ENCODE assay signal across 9 mouse cellular contexts in genomic region chr2:135562140-135562890, GRCm38 (mm10).
A peak's percentile ranks its signal among the peaks of the same experiment; 100 is the strongest.
DNase-seq lines count a peak whose midpoint lies in the region; ATAC-seq and TF ChIP-seq lines count a peak whose summit lies in the region.
"Had no signal": no experiment of that assay in that cellular context is flagged by ENCODE, and none has a peak within 500 bp of the region (broad histone marks: within the 10 kb centered on the region; RNA-seq: fewer than 3 reads in every experiment).

No protein-coding gene starts in this region.

- TF ChIP-seq CTCF in intestine, postnatal 0 days (IDR thresholded peaks at IDR 0.05; ENCODE audit: low read depth), result no peak
- no peak for TF ChIP-seq CTCF in gastrocnemius, adult 2 months (IDR thresholded peaks at IDR 0.05)

- no peaks in the 10 kb centered on the region for H3K4me1 ChIP-seq in intestine, embryonic 15.5 days (replicated peaks)
- no peaks in the 10 kb centered on the region for H3K4me1 ChIP-seq in intestine, postnatal 0 days (replicated peaks; ENCODE audit: control insufficient read depth, insufficient read depth, low read length)
- H3K4me1 ChIP-seq: neural tube, embryonic 13.5 days had no signal

- no peak overlapping the region for H3K9ac ChIP-seq in intestine, embryonic 15.5 days
- no peak overlapping the region for H3K9ac ChIP-seq in intestine, postnatal 0 days (ENCODE audit: low read depth, low read length)
- H3K9ac ChIP-seq: neural tube, embryonic 13.5 days had no signal

- H3K27me3 ChIP-seq in intestine, embryonic 15.5 days (replicated peaks), result no peaks in the 10 kb centered on the region
- no peaks in the 10 kb centered on the region for H3K27me3 ChIP-seq in intestine, postnatal 0 days (replicated peaks; ENCODE audit: control insufficient read depth, insufficient read depth, low read length)
- H3K27me3 ChIP-seq: neural tube, embryonic 13.5 days had no signal

- peak; percentile 66; the same call in 1 of the 2 replicates for ATAC-seq in intestine, embryonic 15.5 days
- no peak for ATAC-seq in intestine, postnatal 0 days

- 49% methylated on average over 10 of the region's 10 CpGs for WGBS in intestine, embryonic 15.5 days
- WGBS in intestine, postnatal 0 days, result 56% methylated on average over 10 of the region's 10 CpGs

- H3K27ac ChIP-seq in intestine, embryonic 15.5 days, result no peak overlapping the region
- no peak overlapping the region for H3K27ac ChIP-seq in intestine, postnatal 0 days (ENCODE audit: low read depth, low read length)
- H3K27ac ChIP-seq in gastrocnemius, adult 2 months, result peak overlapping the region; percentile 82
- H3K27ac ChIP-seq: neural tube, embryonic 13.5 days had no signal

- DNase-seq in adrenal gland, postnatal 14 days, result peak; percentile 87
- peak; percentile 85 for DNase-seq in gastrocnemius, adult 2 months
- peak; percentile 14 to 31 for DNase-seq in layer of hippocampus, adult 8-10 months (ENCODE audit: low spot score in 2 of 2)
- DNase-seq in lung, postnatal 14 days, result peak; percentile 79
- DNase-seq in c-Kit-positive CD71-positive TER-119-positive erythroid progenitor cells, embryonic 14.5 days (ENCODE audit: low spot score), result no peak
- DNase-seq in thymus, postnatal 10 days (ENCODE audit: low spot score in 2 of 2), result no peak

- intact Hi-C loops in gastrocnemius, adult 2 months (cut with DNase I), result loop anchor here (5.0 to 10.0 kb wide), 2 partner anchors 130 to 362 kb away; no protein-coding TSS in a partner anchor

- H3K4me2 ChIP-seq in intestine, embryonic 15.5 days (replicated peaks), result no peak overlapping the region
- H3K4me2 ChIP-seq in intestine, postnatal 0 days (replicated peaks; ENCODE audit: low read depth), result no peak overlapping the region
- H3K4me2 ChIP-seq: neural tube, embryonic 13.5 days had no signal

- no peak overlapping the region for H3K4me3 ChIP-seq in intestine, embryonic 15.5 days (replicated peaks)
- no peak overlapping the region for H3K4me3 ChIP-seq in intestine, postnatal 0 days (ENCODE audit: low read depth, low read length)
- H3K4me3 ChIP-seq in gastrocnemius, adult 2 months, result no peak overlapping the region
- H3K4me3 ChIP-seq: neural tube, embryonic 13.5 days had no signal

- no peaks in the 10 kb centered on the region for H3K9me3 ChIP-seq in intestine, embryonic 15.5 days
- H3K9me3 ChIP-seq in intestine, postnatal 0 days (ENCODE audit: control insufficient read depth), result no peaks in the 10 kb centered on the region
- H3K9me3 ChIP-seq: neural tube, embryonic 13.5 days had no signal

- H3K36me3 ChIP-seq in intestine, embryonic 15.5 days, result no peaks in the 10 kb centered on the region
- H3K36me3 ChIP-seq in intestine, postnatal 0 days (ENCODE audit: control insufficient read depth, insufficient read depth), result no peaks in the 10 kb centered on the region
- H3K36me3 ChIP-seq: neural tube, embryonic 13.5 days had no signal

Comparison
In these comparisons a context has a peak if more than half of its experiments do, and no peak if none do; other contexts are left out.
1. DNase-seq: peak in adrenal gland, postnatal 14 days (single experiment), gastrocnemius, adult 2 months (single experiment), layer of hippocampus, adult 8-10 months (2 of 2) and lung, postnatal 14 days (single experiment); none in c-Kit-positive CD71-positive TER-119-positive erythroid progenitor cells, embryonic 14.5 days (single experiment) and thymus, postnatal 10 days (0 of 2).